Mouse (Mus musculus) G1E (cell line): ENCODE measurements around the gene Psmc3ip. TPM values are rescaled to one million over a fixed set of nuclear protein-coding genes. Genes with fewer than 3 reads are reported as not detected.

Source experiments
- ATAC-seq: 2 replicates; pipeline ENCODE4 v1.8.0; 2016; ENCODE audit warnings: mild to moderate bottlenecking; ENCODE audit not compliant: insufficient number of reproducible peaks, poor library complexity, low FRiP score, severe bottlenecking; ENCODE audit errors: extremely low read depth
- DNase-seq: peaks from one replicate; pipeline ENCODE4 v3.0.0; 2012; ENCODE audit warnings: low spot score
- H3K27me3 ChIP-seq: 2 replicates; pipeline ENCODE4 v1.6.1; 2012; ENCODE audit warnings: mild to moderate bottlenecking, low read length, inconsistent platforms; ENCODE audit not compliant: insufficient read depth
- H3K36me3 ChIP-seq: replicated peaks from 2 replicates; pipeline ENCODE3; 2012; ENCODE audit warnings: mild to moderate bottlenecking, inconsistent platforms
- H3K4me1 ChIP-seq: 2 replicates; pipeline ENCODE4 v1.6.1; 2012; ENCODE audit warnings: low read depth, low read length, inconsistent platforms, mixed read lengths; ENCODE audit not compliant: insufficient read depth
- H3K4me3 ChIP-seq: 2 replicates; pipeline ENCODE4 v1.5.1; 2012; ENCODE audit warnings: low read depth, mild to moderate bottlenecking, inconsistent platforms, low read length, moderate library complexity, mixed read lengths
- H3K9me3 ChIP-seq: replicated peaks from 2 replicates; pipeline ENCODE4 v1.6.1; 2012; ENCODE audit warnings: inconsistent platforms
- CTCF ChIP-seq: IDR thresholded peaks from 2 replicates; pipeline ENCODE4 v1.5.1; 2012; ENCODE audit warnings: low read depth, low read length, inconsistent platforms, mixed read lengths
- GATA1 ChIP-seq: IDR thresholded peaks from 2 replicates; pipeline ENCODE4 v1.6.1; 2012; ENCODE audit warnings: borderline replicate concordance, low read length, inconsistent platforms, mixed read lengths
- GATA2 ChIP-seq: IDR thresholded peaks from 2 replicates; pipeline ENCODE4 v1.6.1; 2012; ENCODE audit warnings: low read depth, low read length, inconsistent platforms, borderline replicate concordance
- POLR2AphosphoS5 ChIP-seq: IDR thresholded peaks from 2 replicates; pipeline ENCODE4 v1.6.1; 2012; ENCODE audit warnings: low read depth, low read length, inconsistent platforms; ENCODE audit not compliant: insufficient replicate concordance
- TAL1 ChIP-seq: conservative IDR thresholded peaks from 2 replicates; pipeline ENCODE4 v1.6.1; 2012; ENCODE audit warnings: low read depth, low read length, inconsistent platforms, mixed read lengths
- polyA plus RNA-seq: library from polyadenylated mRNA; stranded (reverse); fragments of >175 nt; gene quantifications from 2 replicates; pipeline ENCODE4 v1.2.3, GENCODE M21; 2012
- total RNA-seq, 2 experiments: library from RNA; stranded (forward) in 1 of 2; stranded (reverse) in 1 of 2; fragments of 200-1000 nt in 1 of 2; fragments of >200 nt in 1 of 2; fragmentation: Nextera tagmentation in 1 of 2; gene quantifications; 2 replicates each; pipeline ENCODE4 v1.2.3; 2014 to 2017

The Psmc3ip gene
- total and polyA plus RNA-seq, 3 experiments = 11.1 to 29.8 (median 20.6) TPM

DNA sequence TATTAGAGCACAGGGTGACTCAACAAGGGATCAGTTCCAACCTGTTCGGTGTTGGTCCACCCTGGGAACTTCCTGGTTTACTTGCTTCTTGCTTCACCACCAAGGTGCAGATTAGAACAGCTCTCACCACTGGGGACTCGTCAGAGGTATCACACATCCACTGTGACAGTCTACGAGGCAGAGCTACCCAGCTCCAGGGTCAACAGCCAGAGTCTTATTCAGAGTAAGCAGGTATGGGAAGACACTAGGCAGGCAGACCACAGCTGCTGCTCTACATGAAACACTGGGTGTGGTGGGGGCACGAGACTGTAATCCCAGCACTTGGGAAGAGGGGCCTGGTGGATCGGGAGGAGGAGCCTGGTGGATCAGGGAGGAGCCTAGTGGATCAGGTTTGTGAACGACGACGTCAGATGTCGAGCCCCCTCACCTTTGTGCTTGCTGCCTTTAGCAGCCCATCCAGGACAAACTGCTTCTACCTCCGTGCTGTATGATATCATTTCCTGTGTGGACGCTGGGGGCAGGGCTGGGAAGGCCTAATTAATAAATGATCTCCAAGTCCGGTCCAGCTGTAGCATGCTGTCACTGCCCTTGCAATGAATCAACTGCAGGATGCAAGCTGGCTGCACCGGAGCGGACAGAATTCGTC lies 43.4 kb upstream of the Psmc3ip start:
- Histone ChIP-seq H3K4me3 (no peak overlapping the region; the same call in 1 of the 2 replicates), H3K9me3 (no peaks in the 10 kb centered on the region), H3K27me3 (peaks cover 41% of the 10 kb centered on the region), H3K36me3 (no peaks in the 10 kb centered on the region), H3K4me1 (peaks cover 8% of the 10 kb centered on the region)
- TF ChIP-seq CTCF = no peak
- no peak for TF ChIP-seq GATA2
- TF ChIP-seq GATA1 = no peak
- no peak for TF ChIP-seq TAL1
- no peak for TF ChIP-seq POLR2AphosphoS5
- DNase-seq (no peak), ATAC-seq (no peak)

GRCm38 (mm10) chr11:101137000-101137399 lies 41.8 kb upstream of the Psmc3ip start:
- no peak overlapping the region for H3K4me3 ChIP-seq
- peaks cover 39% of the 10 kb centered on the region for H3K27me3 ChIP-seq

GRCm38 (mm10) chr11:101134217-101134865 lies 39.1 kb upstream of the Psmc3ip start:
- TF ChIP-seq TAL1 (no peak), CTCF (no peak), GATA1 (no peak), GATA2 (no peak), POLR2AphosphoS5 (no peak)
- ATAC-seq = no peak
- Histone ChIP-seq H3K27me3 (peaks cover 26% of the 10 kb centered on the region), H3K36me3 (no peaks in the 10 kb centered on the region), H3K9me3 (peaks cover 2% of the 10 kb centered on the region; the same call in 1 of the 2 replicates), H3K4me1 (peaks cover 30% of the 10 kb centered on the region), H3K4me3 (no peak overlapping the region)
- DNase-seq = no peak

More at GRCm38 (mm10) chr11:101137000-101137399, 41.8 kb upstream of the Psmc3ip start:
- DNase-seq (no peak), ATAC-seq (no peak)
- peaks cover 12% of the 10 kb centered on the region for H3K4me1 ChIP-seq
- H3K9me3 ChIP-seq = no peaks in the 10 kb centered on the region
- no peaks in the 10 kb centered on the region for H3K36me3 ChIP-seq
- TF ChIP-seq GATA1 = no peak
- no peak for TF ChIP-seq TAL1
- TF ChIP-seq POLR2AphosphoS5 = no peak
- TF ChIP-seq CTCF = no peak
- TF ChIP-seq GATA2 = no peak

DNA sequence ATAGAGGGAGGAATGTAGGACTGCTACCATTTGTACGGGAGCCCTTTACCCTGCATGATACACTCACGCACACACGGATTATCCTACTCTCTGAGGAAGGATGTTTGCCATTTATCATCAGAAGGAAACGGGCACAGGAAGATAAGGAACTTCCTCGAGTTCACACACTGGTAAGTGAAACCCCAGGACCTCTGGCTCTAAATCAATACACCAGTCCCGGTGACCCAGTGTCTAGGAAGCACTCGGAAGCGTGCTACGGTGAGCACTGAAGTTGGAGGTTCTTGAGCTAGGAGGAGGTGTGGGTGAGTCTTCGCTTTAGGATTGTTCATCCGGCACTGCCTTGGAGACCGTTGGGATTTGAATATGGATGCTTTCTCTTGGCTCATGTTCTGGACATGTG lies 37.8 kb upstream of the Psmc3ip start:
- Histone ChIP-seq H3K27me3 (peaks cover 18% of the 10 kb centered on the region), H3K36me3 (no peaks in the 10 kb centered on the region), H3K9me3 (peaks cover 2% of the 10 kb centered on the region; the same call in 1 of the 2 replicates), H3K4me1 (peaks cover 33% of the 10 kb centered on the region), H3K4me3 (no peak overlapping the region)
- TF ChIP-seq TAL1 (no peak), GATA1 (no peak), POLR2AphosphoS5 (no peak), CTCF (no peak)
- DNase-seq (no peak), ATAC-seq (no peak)

DNA sequence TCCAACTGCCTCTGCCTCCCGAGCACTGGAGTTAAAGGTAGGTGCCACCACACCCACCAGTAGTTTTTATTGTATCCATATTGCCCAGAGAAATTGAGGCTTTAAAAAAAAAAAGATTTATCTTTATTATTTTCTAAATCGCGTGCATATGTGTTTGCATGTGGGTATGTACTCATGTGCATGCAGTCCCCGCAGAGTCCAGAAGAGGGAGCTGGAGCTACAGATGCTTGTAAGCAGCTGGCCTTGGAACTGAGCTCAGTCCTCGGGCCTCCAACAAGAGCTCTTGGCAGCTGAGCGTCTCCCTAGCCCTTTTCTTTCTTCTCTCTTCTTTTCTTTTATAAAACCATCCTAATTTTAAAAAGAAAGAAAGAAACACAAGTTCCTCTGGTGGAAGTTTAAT lies 36.5 kb upstream of the Psmc3ip start:
- TF ChIP-seq GATA1 (no peak), CTCF (no peak), TAL1 (no peak), POLR2AphosphoS5 (no peak), GATA2 (no peak)

GRCm38 (mm10) chr11:101131187-101131586 lies 36.0 kb upstream of the Psmc3ip start:
- Histone ChIP-seq H3K36me3 (peaks cover 12% of the 10 kb centered on the region), H3K4me3 (no peak overlapping the region), H3K27me3 (peaks cover 14% of the 10 kb centered on the region), H3K4me1 (peaks cover 33% of the 10 kb centered on the region), H3K9me3 (peaks cover 2% of the 10 kb centered on the region; the same call in 1 of the 2 replicates)
- peak; percentile 49; the same call in 1 of the 2 replicates for ATAC-seq
- peak; percentile 36 for DNase-seq
- TF ChIP-seq TAL1 (peak; percentile 44; the same call in 1 of the 2 replicates), GATA2 (no peak)

More for the DNA sequence above, 36.5 kb upstream of the Psmc3ip start:
- Histone ChIP-seq H3K4me3 (no peak overlapping the region), H3K27me3 (peaks cover 17% of the 10 kb centered on the region), H3K36me3 (peaks cover 7% of the 10 kb centered on the region), H3K9me3 (peaks cover 2% of the 10 kb centered on the region; the same call in 1 of the 2 replicates), H3K4me1 (peaks cover 33% of the 10 kb centered on the region)
- ATAC-seq = no peak
- DNase-seq = no peak
